Mouse (Mus musculus) G1E (cell line): Measurements from ENCODE around the gene Med9.

Experiments used
- CTCF ChIP-seq: IDR thresholded peaks from 2 replicates; pipeline ENCODE4 v1.5.1; 2012; ENCODE audit warnings: low read depth, low read length, inconsistent platforms, mixed read lengths
- TAL1 ChIP-seq: conservative IDR thresholded peaks from 2 replicates; pipeline ENCODE4 v1.6.1; 2012; ENCODE audit warnings: low read depth, low read length, inconsistent platforms, mixed read lengths

GRCm38 (mm10) chr11:60005866-60006265, 57.9 kb downstream of the Med9 start:
- TF ChIP-seq CTCF: no peak
- no peak for TF ChIP-seq TAL1
